Mouse (Mus musculus) myocyte (in vitro differentiated cells): ENCODE data around the gene Rasgef1c.

Experiments
- MAX ChIP-seq: IDR thresholded peaks from one replicate; pipeline ENCODE4 v1.6.1; 2011; ENCODE audit warnings: low read depth, mild to moderate bottlenecking, control low read depth
- POLR2A ChIP-seq: IDR thresholded peaks from one replicate; pipeline ENCODE4 v1.6.1; 2011; ENCODE audit warnings: low read depth, mild to moderate bottlenecking, control low read depth, moderate library complexity; ENCODE audit not compliant: insufficient read length
- TCF3 ChIP-seq: IDR thresholded peaks from one replicate; pipeline ENCODE4 v1.6.1; 2011; ENCODE audit warnings: low read depth, control low read depth; ENCODE audit not compliant: insufficient read length
- USF1 ChIP-seq: IDR thresholded peaks from one replicate; pipeline ENCODE4 v1.6.1; 2011; ENCODE audit warnings: low read depth, mild to moderate bottlenecking, control low read depth, moderate library complexity

GRCm38 (mm10) chr11:50024833-50025720, 123.4 kb downstream of the Rasgef1c start, which contains the start of gene Rnf130:
- TF ChIP-seq POLR2A (no peak), USF1 (no peak), TCF3 (no peak), MAX (no peak)
